Mouse (Mus musculus) forebrain, embryonic 13.5 days (tissue): ENCODE data around the gene Rpl10a. TPM values are rescaled to one million over a fixed set of nuclear protein-coding genes. Genes with fewer than 3 reads are reported as not detected.
"Not testable (repeated sequence)": the region's sequence is repeated elsewhere in the genome, so short reads cannot be mapped to it uniquely, and the experiment has no call there.

ENCODE experiments used
- ATAC-seq: fragments of 200-750 bp; cut with Nextera tagmentation; 2 replicates; pipeline ENCODE4 v1.8.0; 2017
- H3K27ac ChIP-seq: fragments of 300-500 bp; sonication (generic); 2 replicates; pipeline ENCODE4 v1.5.1; 2015; ENCODE audit warnings: inconsistent platforms, mild to moderate bottlenecking, moderate library complexity
- H3K27me3 ChIP-seq: fragments of 300-500 bp; sonication (generic); 2 replicates; pipeline ENCODE4 v1.6.1; 2015; ENCODE audit warnings: mild to moderate bottlenecking, inconsistent platforms
- H3K36me3 ChIP-seq: fragments of 300-500 bp; sonication (generic); 2 replicates; pipeline ENCODE4 v1.6.1; 2015; ENCODE audit warnings: mild to moderate bottlenecking, inconsistent platforms; ENCODE audit not compliant: poor library complexity, severe bottlenecking
- H3K4me1 ChIP-seq: fragments of 300-500 bp; sonication (generic); 2 replicates; pipeline ENCODE4 v1.6.1; 2015; ENCODE audit warnings: inconsistent platforms
- H3K4me2 ChIP-seq: fragments of 300-500 bp; sonication (generic); 2 replicates; pipeline ENCODE4 v1.6.1; 2015; ENCODE audit warnings: inconsistent platforms, mild to moderate bottlenecking, moderate library complexity
- H3K4me3 ChIP-seq: fragments of 300-500 bp; sonication (generic); 2 replicates; pipeline ENCODE4 v1.5.1; 2015; ENCODE audit warnings: mild to moderate bottlenecking, inconsistent platforms
- H3K9ac ChIP-seq: fragments of 300-500 bp; sonication (generic); 2 replicates; pipeline ENCODE4 v1.6.1; 2015; ENCODE audit warnings: mild to moderate bottlenecking, inconsistent platforms
- H3K9me3 ChIP-seq: fragments of 300-500 bp; sonication (generic); replicated peaks from 2 replicates; pipeline ENCODE4 v1.6.1; 2016; ENCODE audit warnings: inconsistent platforms
- WGBS: fragments of 180-500 bp; shearing (Covaris S2); methylation state at CpG from one replicate; pipeline ENCODE4 v1.1.7; 2015; 5-methylcytosine and 5-hydroxymethylcytosine counted together
- polyA plus RNA-seq: library from polyadenylated mRNA; unstranded; fragments of >200 nt; fragmentation: Nextera tagmentation; extraction: Ambion mirVana; gene quantifications from 2 replicates; pipeline ENCODE4 v1.2.1, GENCODE M21; 2015

Rpl10a gene
- polyA plus RNA-seq, 1 experiment from 2014 or later, result 501 TPM

- peaks cover 8% of the 10 kb centered on the region for H3K36me3 ChIP-seq
- 75% methylated on average over 5 of the region's 5 CpGs for whole genome bisulfite sequencing
- H3K27ac ChIP-seq, result no peak overlapping the region
- H3K4me1 ChIP-seq, result peaks cover 26% of the 10 kb centered on the region
- no peaks in the 10 kb centered on the region for H3K27me3 ChIP-seq
- no peak overlapping the region for H3K9ac ChIP-seq
- H3K4me2 ChIP-seq, result no peak overlapping the region
- no peak for ATAC-seq
- H3K4me3 ChIP-seq, result no peak overlapping the region
- no peaks in the 10 kb centered on the region for H3K9me3 ChIP-seq
These were observed 16.7 kb upstream of the Rpl10a start for GRCm38 (mm10) chr17:28311366-28312132.

GRCm38 (mm10) chr17:28312232-28313211 is 15.7 kb upstream of the Rpl10a start:
- Histone ChIP-seq H3K9me3 (no peaks in the 10 kb centered on the region), H3K4me2 (peak overlapping the region; percentile 89), H3K4me3 (peak overlapping the region; percentile 85), H3K27ac (no peak overlapping the region), H3K4me1 (peaks cover 26% of the 10 kb centered on the region), H3K9ac (0 out of 2 replicates have a peak overlapping the region, but pooled peaks have one; percentile 12), H3K36me3 (peaks cover 17% of the 10 kb centered on the region), H3K27me3 (no peaks in the 10 kb centered on the region)
- WGBS, result 27% methylated on average over 17 of the region's 17 CpGs
- ATAC-seq, result peak; percentile 36

- peaks cover 25% of the 10 kb centered on the region for H3K36me3 ChIP-seq
- WGBS, result under 1% methylated on average over 57 of the region's 69 CpGs
- H3K9ac ChIP-seq, result peak within 1 kb of the TSS; percentile 93
- no peaks in the 10 kb centered on the region for H3K27me3 ChIP-seq
- peak; percentile 99 for ATAC-seq
- H3K4me1 ChIP-seq, result peaks cover 26% of the 10 kb centered on the region
- H3K4me2 ChIP-seq, result peak within 1 kb of the TSS; percentile 89
- H3K9me3 ChIP-seq, result no peaks in the 10 kb centered on the region
- H3K27ac ChIP-seq, result peak within 1 kb of the TSS; percentile 85
- H3K4me3 ChIP-seq, result peak within 1 kb of the TSS; percentile 85
These were observed 14.9 kb upstream of the Rpl10a start, which contains the start of gene Fance for GRCm38 (mm10) chr17:28313212-28313879. Gene Fance, plus strand, starts transcription at chr17:28313519.

- no peaks in the 10 kb centered on the region for H3K27me3 ChIP-seq
These were observed 14.4 kb upstream of the Rpl10a start for GRCm38 (mm10) chr17:28313880-28314225.

GRCm38 (mm10) chr17:28315611-28316160 is 12.6 kb upstream of the Rpl10a start:
- Histone ChIP-seq H3K9ac (peak overlapping the region; percentile 8; the same call in 1 of the 2 replicates), H3K4me3 (no peak overlapping the region), H3K4me1 (peaks cover 22% of the 10 kb centered on the region), H3K9me3 (no peaks in the 10 kb centered on the region), H3K36me3 (peaks cover 35% of the 10 kb centered on the region), H3K27me3 (no peaks in the 10 kb centered on the region), H3K27ac (no peak overlapping the region), H3K4me2 (no peak overlapping the region)
- 88% methylated on average over 20 of the region's 20 CpGs for WGBS
- ATAC-seq, result no peak

More at GRCm38 (mm10) chr17:28313880-28314225, 14.4 kb upstream of the Rpl10a start:
- ATAC-seq, result peak; percentile 43; the same call in 1 of the 2 replicates
- Histone ChIP-seq H3K4me1 (peaks cover 22% of the 10 kb centered on the region), H3K4me3 (peak overlapping the region; percentile 85), H3K4me2 (peak overlapping the region; percentile 89), H3K9ac (peak overlapping the region; percentile 93), H3K36me3 (peaks cover 30% of the 10 kb centered on the region), H3K9me3 (no peaks in the 10 kb centered on the region), H3K27ac (peak overlapping the region; percentile 85)
- 5% methylated on average over 11 of the region's 11 CpGs for WGBS

- no peaks in the 10 kb centered on the region for H3K27me3 ChIP-seq
- WGBS, result 87% methylated on average over 9 of the region's 9 CpGs
These were observed 11.8 kb upstream of the Rpl10a start for GRCm38 (mm10) chr17:28316476-28316875.

GRCm38 (mm10) chr17:28317091-28317490 is 11.2 kb upstream of the Rpl10a start:
- 53% methylated on average over 8 of the region's 8 CpGs for WGBS
- peaks cover 48% of the 10 kb centered on the region for H3K36me3 ChIP-seq
- H3K4me2 ChIP-seq, result no peak overlapping the region
- H3K9me3 ChIP-seq, result no peaks in the 10 kb centered on the region
- no peak overlapping the region for H3K4me3 ChIP-seq
- H3K4me1 ChIP-seq, result peaks cover 22% of the 10 kb centered on the region
- H3K9ac ChIP-seq, result no peak overlapping the region
- ATAC-seq, result no peak
- no peak overlapping the region for H3K27ac ChIP-seq
- no peaks in the 10 kb centered on the region for H3K27me3 ChIP-seq

More at GRCm38 (mm10) chr17:28316476-28316875, 11.8 kb upstream of the Rpl10a start:
- Histone ChIP-seq H3K4me3 (no peak overlapping the region), H3K9ac (no peak overlapping the region), H3K36me3 (peaks cover 42% of the 10 kb centered on the region), H3K9me3 (no peaks in the 10 kb centered on the region), H3K4me1 (peaks cover 22% of the 10 kb centered on the region), H3K27ac (no peak overlapping the region), H3K4me2 (no peak overlapping the region)
- ATAC-seq, result no peak

- H3K4me2 ChIP-seq, result no peak overlapping the region
- no peak overlapping the region for H3K4me3 ChIP-seq
- no peak overlapping the region for H3K9ac ChIP-seq
- no peak overlapping the region for H3K27ac ChIP-seq
- peaks cover 18% of the 10 kb centered on the region for H3K4me1 ChIP-seq
- ATAC-seq, result no peak
- H3K9me3 ChIP-seq, result no peaks in the 10 kb centered on the region
- H3K36me3 ChIP-seq, result peaks cover 54% of the 10 kb centered on the region
- no peaks in the 10 kb centered on the region for H3K27me3 ChIP-seq
- 86% methylated on average over 9 of the region's 9 CpGs for WGBS
These were observed 10.5 kb upstream of the Rpl10a start for GRCm38 (mm10) chr17:28317725-28318124.

GRCm38 (mm10) chr17:28321700-28322099 is 6.6 kb upstream of the Rpl10a start:
- Histone ChIP-seq H3K27me3 (no peaks in the 10 kb centered on the region), H3K9me3 (no peaks in the 10 kb centered on the region), H3K27ac (no peak overlapping the region), H3K9ac (no peak overlapping the region), H3K4me2 (no peak overlapping the region), H3K36me3 (peaks cover 63% of the 10 kb centered on the region), H3K4me3 (no peak overlapping the region), H3K4me1 (no peaks in the 10 kb centered on the region)
- ATAC-seq, result no peak
- 95% methylated on average over 4 of the region's 4 CpGs for WGBS

GRCm38 (mm10) chr17:28323786-28324185 is 4.5 kb upstream of the Rpl10a start:
- H3K4me3 ChIP-seq, result no peak overlapping the region
- WGBS, result 94% methylated on average over 8 of the region's 8 CpGs

GRCm38 (mm10) chr17:28324416-28324815 is 3.9 kb upstream of the Rpl10a start:
- ATAC-seq, H3K4me2 ChIP-seq, H3K4me3 ChIP-seq, H3K27me3 ChIP-seq, H3K27ac ChIP-seq, H3K9me3 ChIP-seq, H3K9ac ChIP-seq: not testable (repeated sequence)
- peaks cover 42% of the 10 kb centered on the region for H3K36me3 ChIP-seq
- WGBS, result 94% methylated on average over 7 of the region's 7 CpGs
- peaks cover 13% of the 10 kb centered on the region for H3K4me1 ChIP-seq

More at GRCm38 (mm10) chr17:28323786-28324185, 4.5 kb upstream of the Rpl10a start:
- Histone ChIP-seq H3K27me3 (no peaks in the 10 kb centered on the region), H3K4me2 (no peak overlapping the region), H3K9ac (no peak overlapping the region), H3K27ac (no peak overlapping the region; the same call in 1 of the 2 replicates), H3K9me3 (no peaks in the 10 kb centered on the region), H3K36me3 (peaks cover 43% of the 10 kb centered on the region), H3K4me1 (peaks cover 8% of the 10 kb centered on the region)
- ATAC-seq, result no peak
